Mouse (Mus musculus) forebrain, postnatal 0 days (tissue): ENCODE measurements around the gene AI837181. TPM values are rescaled to one million over a fixed set of nuclear protein-coding genes. Genes with fewer than 3 reads are reported as not detected.

Experiments
- ATAC-seq: fragments of 200-750 bp; cut with Nextera tagmentation; 2 replicates; pipeline ENCODE4 v1.8.0; 2017; ENCODE audit warnings: mild to moderate bottlenecking, moderate library complexity
- DNase-seq: peaks from one replicate; pipeline ENCODE4 v3.0.0-alpha.2; 2015
- H3K27ac ChIP-seq: fragments of 300-500 bp; sonication (generic); 2 replicates; pipeline ENCODE4 v1.5.1; 2014; ENCODE audit warnings: low read depth, mild to moderate bottlenecking, antibody characterized with exemption, low read length, moderate library complexity, mixed read lengths
- H3K27me3 ChIP-seq: fragments of 300-500 bp; sonication (generic); 2 replicates; pipeline ENCODE4 v1.6.1; 2014; ENCODE audit warnings: mild to moderate bottlenecking, low read length, mixed read lengths; ENCODE audit not compliant: insufficient read depth
- H3K36me3 ChIP-seq: fragments of 300-500 bp; sonication (generic); 2 replicates; pipeline ENCODE4 v1.6.1; 2014; ENCODE audit warnings: mild to moderate bottlenecking, moderate library complexity; ENCODE audit not compliant: insufficient read depth
- H3K4me1 ChIP-seq: fragments of 300-500 bp; sonication (generic); 2 replicates; pipeline ENCODE4 v1.6.1; 2014; ENCODE audit warnings: antibody characterized with exemption; ENCODE audit not compliant: insufficient read depth
- H3K4me2 ChIP-seq: fragments of 300-500 bp; sonication (generic); 2 replicates; pipeline ENCODE4 v1.6.1; 2014; ENCODE audit warnings: low read depth, mild to moderate bottlenecking, moderate library complexity
- H3K4me3 ChIP-seq: fragments of 300-500 bp; sonication (generic); 2 replicates; pipeline ENCODE4 v1.5.1; 2014; ENCODE audit warnings: low read depth, low read length, mixed read lengths
- H3K9ac ChIP-seq: fragments of 300-500 bp; sonication (generic); 2 replicates; pipeline ENCODE4 v1.6.1; 2014; ENCODE audit warnings: mild to moderate bottlenecking
- H3K9me3 ChIP-seq: fragments of 300-500 bp; sonication (generic); 2 replicates; pipeline ENCODE4 v1.6.1; 2016; ENCODE audit warnings: low read length
- CTCF ChIP-seq: sonication (generic); IDR thresholded peaks from 2 replicates; pipeline ENCODE4 v1.5.1; 2016; ENCODE audit warnings: antibody characterized with exemption, control low read depth, low read depth
- WGBS: fragments of 180-500 bp; shearing (Covaris S2); extraction: QIAGEN DNeasy Blood & Tissue Kit; methylation state at CpG from one replicate; pipeline ENCODE4 v1.1.7; 2014; 5-methylcytosine and 5-hydroxymethylcytosine counted together
- polyA plus RNA-seq: library from polyadenylated mRNA; unstranded; fragments of >200 nt; fragmentation: Nextera tagmentation; extraction: Ambion mirVana; gene quantifications from 2 replicates; pipeline ENCODE4 v1.2.1, GENCODE M21; 2015
- total RNA-seq: library from RNA; depleted of rRNA; stranded (reverse); fragments of >200 nt; gene quantifications from 2 replicates; pipeline ENCODE4 v1.2.3, GENCODE M21; 2014; rRNA removed

Gene AI837181
- total RNA-seq, result 56.6 and 59.5 TPM in 2 replicates
- polyA plus RNA-seq, result 72.5 and 72.7 TPM in 2 replicates

- Histone ChIP-seq H3K4me3 (peak within 1 kb of the TSS; percentile 58), H3K4me1 (peaks cover 8% of the 10 kb centered on the region; the same call in 1 of the 2 replicates), H3K9ac (peak within 1 kb of the TSS; percentile 83), H3K27me3 (no peaks in the 10 kb centered on the region), H3K9me3 (no peaks in the 10 kb centered on the region), H3K27ac (peak within 1 kb of the TSS; percentile 85), H3K4me2 (peak within 1 kb of the TSS; percentile 67), H3K36me3 (peaks cover 36% of the 10 kb centered on the region)
- 1% methylated on average over 80 of the region's 87 CpGs for WGBS
- TF ChIP-seq CTCF, result no peak
- DNase-seq (peak; percentile 98), ATAC-seq (peak; percentile 96)
Measured at GRCm38 (mm10) chr19:5424782-5425741, at the start of gene AI837181, which contains the start of gene Drap1. TSS of gene AI837181 (plus strand) at chr19:5425144. TSS of gene Drap1 (minus strand) at chr19:5424979.

- no peak overlapping the region for H3K9ac ChIP-seq
- no peaks in the 10 kb centered on the region for H3K4me1 ChIP-seq
- no peaks in the 10 kb centered on the region for H3K27me3 ChIP-seq
- no peak overlapping the region for H3K4me2 ChIP-seq
- H3K9me3 ChIP-seq, result no peaks in the 10 kb centered on the region
- ATAC-seq, result no peak
- peaks cover 67% of the 10 kb centered on the region for H3K36me3 ChIP-seq
- no peak for TF ChIP-seq CTCF
- DNase-seq, result peak; percentile 34
- no peak overlapping the region for H3K4me3 ChIP-seq
- H3K27ac ChIP-seq, result no peak overlapping the region
- 80% methylated on average over 1 of the region's 1 CpGs for WGBS
Measured at GRCm38 (mm10) chr19:5377446-5377845, 47.5 kb upstream of the AI837181 start.

- Histone ChIP-seq H3K36me3 (peaks cover 70% of the 10 kb centered on the region), H3K4me1 (peaks cover 9% of the 10 kb centered on the region), H3K4me3 (no peak overlapping the region), H3K4me2 (no peak overlapping the region), H3K9ac (no peak overlapping the region), H3K27me3 (no peaks in the 10 kb centered on the region), H3K27ac (no peak overlapping the region), H3K9me3 (no peaks in the 10 kb centered on the region)
- DNase-seq (no peak), ATAC-seq (no peak)
- 92% methylated on average over 12 of the region's 12 CpGs for WGBS
- no peak for TF ChIP-seq CTCF
Measured at GRCm38 (mm10) chr19:5383326-5383725, 41.6 kb upstream of the AI837181 start.

- H3K36me3 ChIP-seq, result peaks cover 56% of the 10 kb centered on the region
- H3K4me3 ChIP-seq, result no peak overlapping the region
- no peak for TF ChIP-seq CTCF
- WGBS, result 88% methylated on average over 8 of the region's 8 CpGs
- DNase-seq (no peak), ATAC-seq (no peak)
- H3K27ac ChIP-seq, result no peak overlapping the region
- no peak overlapping the region for H3K4me2 ChIP-seq
- H3K9ac ChIP-seq, result no peak overlapping the region
- no peaks in the 10 kb centered on the region for H3K27me3 ChIP-seq
- no peaks in the 10 kb centered on the region for H3K9me3 ChIP-seq
- H3K4me1 ChIP-seq, result peaks cover 15% of the 10 kb centered on the region
Measured at GRCm38 (mm10) chr19:5384715-5385114, 40.2 kb upstream of the AI837181 start.

- Histone ChIP-seq H3K4me2 (peak overlapping the region; percentile 81), H3K27ac (peak overlapping the region; percentile 91), H3K4me1 (peaks cover 19% of the 10 kb centered on the region), H3K4me3 (peak overlapping the region; percentile 99), H3K9me3 (no peaks in the 10 kb centered on the region), H3K36me3 (peaks cover 23% of the 10 kb centered on the region), H3K9ac (peak overlapping the region; percentile 94), H3K27me3 (no peaks in the 10 kb centered on the region)
- DNase-seq (peak; percentile 45), ATAC-seq (peak; percentile 38)
- no peak for TF ChIP-seq CTCF
- WGBS, result under 1% methylated on average over 43 of the region's 43 CpGs
Measured at GRCm38 (mm10) chr19:5388011-5388441, 36.9 kb upstream of the AI837181 start.

- H3K27me3 ChIP-seq, result no peaks in the 10 kb centered on the region
- H3K4me2 ChIP-seq, result peak within 1 kb of the TSS; percentile 81
- peak within 1 kb of the TSS; percentile 91 for H3K27ac ChIP-seq
- peak within 1 kb of the TSS; percentile 99 for H3K4me3 ChIP-seq
- peak within 1 kb of the TSS; percentile 94 for H3K9ac ChIP-seq
- no peak for TF ChIP-seq CTCF
- ATAC-seq (peak; percentile 98), DNase-seq (peak; percentile 97)
- H3K4me1 ChIP-seq, result peaks cover 19% of the 10 kb centered on the region
- peaks cover 16% of the 10 kb centered on the region for H3K36me3 ChIP-seq
- WGBS, result 3% methylated on average over 43 of the region's 43 CpGs
- no peaks in the 10 kb centered on the region for H3K9me3 ChIP-seq
Measured at GRCm38 (mm10) chr19:5388588-5389242, 36.2 kb upstream of the AI837181 start, which contains the start of gene Sart1. TSS of gene Sart1 (minus strand) at chr19:5388703.
